Mouse (Mus musculus): ENCODE results near the gene Snrpd3. TPM values are rescaled to one million over a fixed set of nuclear protein-coding genes. Genes with fewer than 3 reads are reported as not detected.

Snrpd3 gene
- polyA plus RNA-seq, 1 experiment from 2014 or later: 119 TPM

DNA sequence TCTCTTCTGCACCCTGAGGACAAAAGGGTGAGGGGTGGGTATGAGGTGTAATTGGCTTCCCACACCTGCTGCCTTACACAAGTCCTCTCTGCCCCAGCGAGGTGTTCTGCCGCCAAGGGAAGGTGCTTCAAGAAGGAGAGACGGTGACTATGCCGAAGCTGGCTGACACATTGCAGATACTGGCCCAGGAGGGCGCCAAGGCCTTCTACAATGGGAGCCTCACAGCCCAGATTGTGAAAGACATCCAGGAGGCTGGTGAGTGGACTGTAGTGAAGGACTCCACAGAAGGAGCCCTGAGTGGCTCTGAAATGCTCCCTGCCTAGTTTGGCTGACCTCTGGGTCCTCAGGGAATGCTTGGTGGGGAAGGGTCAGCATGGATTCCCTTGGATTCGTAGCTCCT is 61.8 kb downstream of the Snrpd3 start:
- H3K4me3 ChIP-seq (replicated peaks; ENCODE audit: low read length): no peak overlapping the region

DNA sequence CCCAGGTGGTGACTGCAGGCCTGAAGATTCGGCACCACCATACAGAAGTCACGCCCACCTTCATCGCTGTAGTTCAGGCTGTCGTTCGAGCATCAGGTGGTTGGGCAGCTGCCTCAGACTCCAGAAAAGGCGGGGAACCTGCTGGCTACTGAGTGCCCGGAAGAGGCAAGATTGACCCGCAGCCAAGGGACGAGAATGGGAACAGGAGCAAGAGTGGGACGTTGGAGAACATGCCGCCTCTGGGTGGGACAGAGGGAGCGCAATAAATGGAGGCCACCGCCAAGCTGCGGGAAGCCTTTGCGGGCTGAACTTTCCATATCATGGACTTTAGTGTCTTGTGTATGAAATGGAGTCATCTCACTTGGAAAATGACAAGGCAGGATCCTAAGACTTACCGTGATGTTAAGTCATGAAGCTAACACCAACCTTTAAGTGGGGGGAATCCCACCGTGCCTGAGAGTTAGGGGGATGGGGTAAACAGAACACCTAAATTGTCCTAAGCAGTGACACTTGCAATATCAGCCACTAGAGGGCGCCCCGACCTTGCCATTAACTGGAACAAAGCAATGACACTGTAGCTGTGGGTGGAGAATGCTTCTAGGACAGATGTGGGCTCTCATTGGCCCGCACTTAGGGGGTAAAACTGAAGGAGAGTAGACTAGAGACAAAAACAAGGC is 68.7 kb downstream of the Snrpd3 start:
- H3K4me1 ChIP-seq (replicated peaks; ENCODE audit: control insufficient read depth, insufficient read depth, low read length): no peaks in the 10 kb centered on the region
- DNase-seq (ENCODE audit: low spot score): peak; percentile 96
- H3K36me3 ChIP-seq (replicated peaks; ENCODE audit: control insufficient read depth, insufficient read depth): no peaks in the 10 kb centered on the region
- no peak overlapping the region for H3K9ac ChIP-seq
- H3K27me3 ChIP-seq (ENCODE audit: control insufficient read depth, insufficient read depth, low read length): no peaks in the 10 kb centered on the region
- peak; percentile 86 for ATAC-seq (ENCODE audit: low FRiP score)
- 15% methylated on average over 20 of the region's 20 CpGs for WGBS
- H3K9me3 ChIP-seq (ENCODE audit: control insufficient read depth, low read length): no peaks in the 10 kb centered on the region
- H3K4me2 ChIP-seq (replicated peaks): peak overlapping the region; percentile 28; the same call in 1 of the 2 replicates
- H3K27ac ChIP-seq: 0 out of 2 replicates have a peak overlapping the region, but pooled peaks have one; percentile 22
- no peak overlapping the region for H3K4me3 ChIP-seq (replicated peaks; ENCODE audit: low read length)

More for the DNA sequence above, 61.8 kb downstream of the Snrpd3 start:
- no peaks in the 10 kb centered on the region for H3K4me1 ChIP-seq (replicated peaks; ENCODE audit: control insufficient read depth, insufficient read depth, low read length)
- H3K9ac ChIP-seq: no peak overlapping the region
- H3K36me3 ChIP-seq (replicated peaks; ENCODE audit: control insufficient read depth, insufficient read depth): no peaks in the 10 kb centered on the region
- H3K9me3 ChIP-seq (ENCODE audit: control insufficient read depth, low read length): no peaks in the 10 kb centered on the region
- no peaks in the 10 kb centered on the region for H3K27me3 ChIP-seq (ENCODE audit: control insufficient read depth, insufficient read depth, low read length)
- ATAC-seq (ENCODE audit: low FRiP score): no peak
- H3K27ac ChIP-seq: no peak overlapping the region
- no peak overlapping the region for H3K4me2 ChIP-seq (replicated peaks)
- no peak for DNase-seq (ENCODE audit: low spot score)
- 90% methylated on average over 6 of the region's 6 CpGs for WGBS

DNA sequence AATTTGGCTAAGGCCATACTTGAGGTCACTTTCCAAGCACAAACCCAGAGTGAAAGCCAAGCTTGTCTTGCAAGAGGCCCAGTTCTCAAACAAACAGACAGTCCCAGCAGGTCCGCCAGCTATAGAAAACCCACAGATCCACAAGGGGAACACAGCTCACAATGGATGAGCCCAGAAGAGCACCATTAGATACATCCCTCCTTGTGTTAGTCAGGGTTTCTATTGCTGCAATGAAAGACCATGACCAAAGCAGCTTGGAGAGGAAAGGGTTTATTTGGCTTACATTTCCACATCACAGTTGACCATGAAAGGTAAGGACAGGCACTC is 69.2 kb downstream of the Snrpd3 start:
- no peaks in the 10 kb centered on the region for H3K9me3 ChIP-seq (ENCODE audit: control insufficient read depth, low read length)
- H3K4me3 ChIP-seq (replicated peaks; ENCODE audit: low read length): no peak overlapping the region
- H3K36me3 ChIP-seq (replicated peaks; ENCODE audit: control insufficient read depth, insufficient read depth): no peaks in the 10 kb centered on the region
- H3K4me2 ChIP-seq (replicated peaks): no peak overlapping the region
- whole genome bisulfite sequencing: 78% methylated on average over 1 of the region's 1 CpGs
- H3K27me3 ChIP-seq (ENCODE audit: control insufficient read depth, insufficient read depth, low read length): no peaks in the 10 kb centered on the region
- peak; percentile 28; the same call in 1 of the 2 replicates for ATAC-seq (ENCODE audit: low FRiP score)
- DNase-seq (ENCODE audit: low spot score): no peak
- H3K4me1 ChIP-seq (replicated peaks; ENCODE audit: control insufficient read depth, insufficient read depth, low read length): no peaks in the 10 kb centered on the region
- no peak overlapping the region for H3K9ac ChIP-seq
- 0 out of 2 replicates have a peak overlapping the region, but pooled peaks have one; percentile 22 for H3K27ac ChIP-seq

Other genes with a start within 250 kb of the Snrpd3 start
- 4.9 and 5.2 TPM in 2 replicates for gene Adora2a, start 200.7 kb upstream of the Snrpd3 start, polyA plus RNA-seq (2014; fragmentation: Nextera tagmentation; extraction: Ambion mirVana)
- gene Upb1, start 116.4 kb upstream of the Snrpd3 start, polyA plus RNA-seq (2014; fragmentation: Nextera tagmentation; extraction: Ambion mirVana): 0.55 and 0.97 TPM in 2 replicates
- gene Gucd1, start 421 bp downstream of the Snrpd3 start, polyA plus RNA-seq (2014; fragmentation: Nextera tagmentation; extraction: Ambion mirVana): 23.5 and 23.9 TPM in 2 replicates
- gene Lrrc75b, start 42.8 kb downstream of the Snrpd3 start, polyA plus RNA-seq (2014; fragmentation: Nextera tagmentation; extraction: Ambion mirVana): 34.5 and 43.5 TPM in 2 replicates
- gene Ggt1, start 44.1 kb downstream of the Snrpd3 start, polyA plus RNA-seq (2014; fragmentation: Nextera tagmentation; extraction: Ambion mirVana): 1.6 and 1.7 TPM in 2 replicates
- gene Ggt5, start 71.8 kb downstream of the Snrpd3 start, polyA plus RNA-seq (2014; fragmentation: Nextera tagmentation; extraction: Ambion mirVana): 2.1 and 2.7 TPM in 2 replicates
- 6.9 and 7.3 TPM in 2 replicates for gene Susd2, start 126.5 kb downstream of the Snrpd3 start, polyA plus RNA-seq (2014; fragmentation: Nextera tagmentation; extraction: Ambion mirVana)
- 32.4 and 40.4 TPM in 2 replicates for gene Cabin1, start 246.8 kb downstream of the Snrpd3 start, polyA plus RNA-seq (2014; fragmentation: Nextera tagmentation; extraction: Ambion mirVana)

Data from hindbrain, embryonic 14.5 days (tissue).